10 mouse cellular contexts compared by ENCODE assay signal in genomic region chr5:148739141-148739540, GRCm38 (mm10).
DNase-seq lines count a peak whose midpoint lies in the region; ATAC-seq lines count a peak whose summit lies in the region.
"Had no signal": no experiment of that assay in that cellular context is flagged by ENCODE, and none has a peak within 500 bp of the region (broad histone marks: within the 10 kb centered on the region; RNA-seq: fewer than 3 reads in every experiment).

No protein-coding gene starts in this region.

- intact Hi-C loops in left cerebral cortex, postnatal 14 days (cut with DNase I) = no loop called here

- no peak overlapping the region for H3K4me3 ChIP-seq in liver, embryonic 13.5 days (replicated peaks)
- H3K4me3 ChIP-seq in kidney, embryonic 15.5 days (replicated peaks) = no peak overlapping the region
- H3K4me3 ChIP-seq: hindbrain, embryonic 12.5 days had no signal

- ATAC-seq in activated CD4-positive, CD25-positive, alpha-beta regulatory T cell, adult 4 months = peak; percentile 89
- ATAC-seq in liver, embryonic 13.5 days (ENCODE audit: low read depth) = peak; percentile 47
- no peak for ATAC-seq in kidney, embryonic 15.5 days (replicated peaks; ENCODE audit: low FRiP score)
- ATAC-seq: forebrain, postnatal 0 days had no signal

- H3K9me3 ChIP-seq in liver, embryonic 13.5 days (replicated peaks) = no peaks in the 10 kb centered on the region; the same call in 1 of the 2 replicates
- H3K9me3 ChIP-seq in kidney, embryonic 15.5 days (replicated peaks) = no peaks in the 10 kb centered on the region
- H3K9me3 ChIP-seq: hindbrain, embryonic 12.5 days had no signal

- peak; percentile 20 for DNase-seq in adrenal gland, adult 2 months
- DNase-seq in adrenal gland, postnatal 36 days = no peak
- no peak for DNase-seq in liver, embryonic 13.5 days
- peak; percentile 63 for DNase-seq in naive thymus-derived CD4-positive, alpha-beta T cell, adult 2 months (ENCODE audit: low read depth)
- DNase-seq in left cerebral cortex, postnatal 14 days (ENCODE audit: low spot score in 2 of 2) = no peak
- no peak for DNase-seq in cerebellum, postnatal 10 days
- DNase-seq: forebrain, postnatal 0 days had no signal

- WGBS in liver, embryonic 13.5 days (ENCODE audit: insufficient replicate concordance) = 11% methylated on average over 3 of the region's 3 CpGs
- WGBS in kidney, embryonic 15.5 days = 71% methylated on average over 3 of the region's 3 CpGs

- H3K27me3 ChIP-seq in liver, embryonic 13.5 days = no peaks in the 10 kb centered on the region
- no peaks in the 10 kb centered on the region for H3K27me3 ChIP-seq in kidney, embryonic 15.5 days
- H3K27me3 ChIP-seq: hindbrain, embryonic 12.5 days had no signal

- H3K27ac ChIP-seq in liver, embryonic 13.5 days = no peak overlapping the region
- no peak overlapping the region for H3K27ac ChIP-seq in kidney, embryonic 15.5 days
- H3K27ac ChIP-seq: hindbrain, embryonic 12.5 days had no signal

- H3K36me3 ChIP-seq in liver, embryonic 13.5 days = no peaks in the 10 kb centered on the region
- no peaks in the 10 kb centered on the region for H3K36me3 ChIP-seq in kidney, embryonic 15.5 days
- H3K36me3 ChIP-seq: hindbrain, embryonic 12.5 days had no signal

- H3K4me1 ChIP-seq in liver, embryonic 13.5 days (replicated peaks) = peaks cover 18% of the 10 kb centered on the region
- H3K4me1 ChIP-seq in kidney, embryonic 15.5 days = peaks cover 20% of the 10 kb centered on the region

- H3K4me2 ChIP-seq in liver, embryonic 13.5 days = no peak overlapping the region
- H3K4me2 ChIP-seq in kidney, embryonic 15.5 days = no peak overlapping the region
- H3K4me2 ChIP-seq: hindbrain, embryonic 12.5 days had no signal

- H3K9ac ChIP-seq in liver, embryonic 13.5 days = no peak overlapping the region
- no peak overlapping the region for H3K9ac ChIP-seq in kidney, embryonic 15.5 days
- H3K9ac ChIP-seq: forebrain, postnatal 0 days; hindbrain, embryonic 12.5 days had no signal

Comparison
In these comparisons a context has a peak if more than half of its experiments do, and no peak if none do; other contexts are left out.
1. DNase-seq: peak in adrenal gland, adult 2 months (single experiment) and naive thymus-derived CD4-positive, alpha-beta T cell, adult 2 months (single experiment); none in adrenal gland, postnatal 36 days (0 of 2), liver, embryonic 13.5 days (single experiment), left cerebral cortex, postnatal 14 days (0 of 2) and cerebellum, postnatal 10 days (0 of 2).